Mouse (Mus musculus) T-helper 17 cell (primary cell): ENCODE results near the gene Lmod3.

ENCODE experiments used
- in situ Hi-C, 2 experiments: fragments of 300-600 bp; cut with MboI, MseI; formaldehyde crosslinking; loops; 1 replicate in 1 of 2; 2 replicates in 1 of 2; pipeline ENCODE4 v1.15.1; 2025; ENCODE audit warnings: high pct_unique_total_duplicates in 2 of 2

Lmod3 gene

DNA sequence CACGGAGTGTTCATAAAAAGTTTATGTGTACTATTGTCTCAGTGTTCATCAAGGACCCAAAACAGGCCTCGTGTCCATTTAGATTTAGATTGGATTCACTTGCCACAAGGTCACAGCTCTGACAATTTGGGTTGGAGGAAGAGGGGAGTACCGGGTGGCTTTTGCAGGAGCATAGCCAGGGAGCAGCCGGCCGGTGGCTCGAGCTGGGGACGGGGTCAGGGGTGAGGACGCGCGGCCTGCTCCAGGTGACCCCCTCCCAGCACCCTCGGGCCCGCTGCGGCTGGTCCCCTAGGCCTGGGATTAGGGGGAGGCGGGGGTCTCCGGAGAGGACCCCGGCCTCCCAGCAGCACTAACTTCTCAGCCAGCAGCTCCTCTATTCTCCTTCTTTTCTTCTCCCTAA lies 47.6 kb downstream of the Lmod3 start:
- in situ Hi-C loops, result loop anchor here in 1 of 2 experiments (5.0 to 25.0 kb wide), 2 partner anchors 43 to 1832 kb away; no protein-coding TSS in a partner anchor

DNA sequence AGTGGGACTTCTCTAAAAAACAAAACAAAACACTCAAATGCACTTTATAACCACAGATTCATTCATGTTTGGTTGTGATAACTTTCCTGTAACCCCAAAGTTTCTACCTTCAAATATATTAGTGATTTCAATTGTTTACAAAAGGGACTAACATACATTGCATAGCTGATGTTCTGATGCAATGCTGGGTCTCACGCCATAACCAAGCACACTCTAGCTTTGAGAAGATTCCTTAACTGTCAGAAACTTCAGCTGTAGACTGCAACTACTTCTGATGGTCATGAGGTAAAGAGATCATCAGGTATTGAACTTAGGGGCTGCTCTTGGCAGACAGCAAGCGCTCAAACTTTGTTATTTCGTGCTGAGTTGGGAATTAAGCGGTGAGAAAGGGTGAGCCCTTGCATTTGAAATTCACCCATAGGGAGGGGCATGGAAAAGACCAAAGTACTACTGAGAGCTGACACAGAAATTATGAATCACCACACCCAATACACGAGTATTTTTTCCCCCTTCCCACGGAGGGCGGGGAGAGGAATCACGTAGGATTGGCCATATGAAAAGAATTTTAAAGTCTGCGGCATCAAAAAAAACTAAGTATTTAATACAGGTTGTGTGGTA lies 48.2 kb downstream of the Lmod3 start:
- in situ Hi-C loops, result loop anchor here in 1 of 2 experiments (5.0 to 25.0 kb wide), 2 partner anchors 42 to 1833 kb away; no protein-coding TSS in a partner anchor

DNA sequence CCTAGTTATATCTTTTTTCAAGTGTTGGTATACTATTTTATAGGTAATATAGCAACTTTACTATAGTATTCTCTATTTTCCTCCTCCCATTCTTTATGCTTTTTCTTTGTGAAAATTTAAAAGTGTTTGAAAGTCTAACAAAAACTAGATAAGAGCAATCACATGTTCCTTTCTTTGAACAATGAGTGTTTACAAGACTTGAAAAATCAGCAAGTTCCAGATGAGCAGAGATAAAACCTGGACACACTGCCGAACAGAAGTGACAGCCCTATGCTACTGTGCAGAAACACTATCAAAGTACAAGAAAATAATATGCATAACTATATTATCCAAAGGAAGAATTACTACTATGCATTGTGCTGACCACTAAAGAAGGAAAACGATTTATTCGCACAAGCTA lies 50.1 kb downstream of the Lmod3 start:
- in situ Hi-C loops, result loop anchor here in 1 of 2 experiments (5.0 to 25.0 kb wide), 2 partner anchors 40 to 1835 kb away; no protein-coding TSS in a partner anchor

DNA sequence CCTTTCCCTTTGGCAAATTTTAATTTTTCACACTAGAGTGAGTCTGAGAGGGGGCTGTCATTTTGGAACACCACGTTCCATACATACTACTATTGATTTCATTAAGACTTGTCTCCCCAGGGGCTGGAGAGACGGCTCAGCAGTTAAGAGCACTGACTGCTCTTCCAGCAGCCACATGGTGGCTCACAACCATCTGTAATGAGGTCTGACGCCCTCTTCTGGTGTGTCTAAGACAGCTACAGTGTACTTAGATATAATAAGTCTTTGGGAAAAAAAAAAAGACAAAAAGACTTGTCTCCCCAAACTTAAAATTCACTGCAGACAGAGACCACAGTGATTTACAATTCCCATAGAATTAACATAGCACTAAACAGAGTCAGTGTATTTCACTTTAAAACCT lies 52.1 kb downstream of the Lmod3 start:
- in situ Hi-C loops, result loop anchor here in 1 of 2 experiments (5.0 to 25.0 kb wide), 2 partner anchors 38 to 1837 kb away; no protein-coding TSS in a partner anchor
